Mouse (Mus musculus) kidney, adult 18-20 months (tissue): ENCODE data around the gene Cfap45.
A peak's percentile ranks its signal among the peaks of the same experiment; 100 is the strongest.

Experiments used
- DNase-seq: peaks from one replicate; pipeline ENCODE4 v3.0.0; 2021

Gene Cfap45

DNA sequence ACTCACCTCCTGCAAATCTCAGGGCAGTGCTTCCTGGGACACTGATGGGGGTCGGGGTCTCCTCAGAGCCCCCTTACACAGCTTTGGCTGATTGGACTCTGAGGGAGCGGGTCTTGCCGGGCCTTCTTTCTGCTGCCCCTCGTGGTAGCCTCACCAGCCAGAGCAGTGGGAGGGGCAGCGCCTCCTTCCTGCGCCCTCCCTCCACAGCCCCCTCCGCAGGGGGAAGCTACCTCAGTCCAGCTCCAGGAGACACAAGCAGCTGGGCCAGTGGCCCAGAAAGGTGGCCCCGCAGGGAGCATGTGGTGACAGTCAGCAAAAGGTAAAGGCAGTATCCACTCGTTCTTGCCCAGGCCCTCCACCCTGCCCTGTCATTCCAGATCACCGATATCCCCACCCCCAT is 23.2 kb upstream of the Cfap45 start:
- no peak for DNase-seq

- DNase-seq: peak; percentile 92
Observed at GRCm38 (mm10) chr1:172499765-172500441, 20.7 kb upstream of the Cfap45 start, which contains the start of gene Tagln2. Gene Tagln2, plus strand, starts transcription at chr1:172500047.

DNA sequence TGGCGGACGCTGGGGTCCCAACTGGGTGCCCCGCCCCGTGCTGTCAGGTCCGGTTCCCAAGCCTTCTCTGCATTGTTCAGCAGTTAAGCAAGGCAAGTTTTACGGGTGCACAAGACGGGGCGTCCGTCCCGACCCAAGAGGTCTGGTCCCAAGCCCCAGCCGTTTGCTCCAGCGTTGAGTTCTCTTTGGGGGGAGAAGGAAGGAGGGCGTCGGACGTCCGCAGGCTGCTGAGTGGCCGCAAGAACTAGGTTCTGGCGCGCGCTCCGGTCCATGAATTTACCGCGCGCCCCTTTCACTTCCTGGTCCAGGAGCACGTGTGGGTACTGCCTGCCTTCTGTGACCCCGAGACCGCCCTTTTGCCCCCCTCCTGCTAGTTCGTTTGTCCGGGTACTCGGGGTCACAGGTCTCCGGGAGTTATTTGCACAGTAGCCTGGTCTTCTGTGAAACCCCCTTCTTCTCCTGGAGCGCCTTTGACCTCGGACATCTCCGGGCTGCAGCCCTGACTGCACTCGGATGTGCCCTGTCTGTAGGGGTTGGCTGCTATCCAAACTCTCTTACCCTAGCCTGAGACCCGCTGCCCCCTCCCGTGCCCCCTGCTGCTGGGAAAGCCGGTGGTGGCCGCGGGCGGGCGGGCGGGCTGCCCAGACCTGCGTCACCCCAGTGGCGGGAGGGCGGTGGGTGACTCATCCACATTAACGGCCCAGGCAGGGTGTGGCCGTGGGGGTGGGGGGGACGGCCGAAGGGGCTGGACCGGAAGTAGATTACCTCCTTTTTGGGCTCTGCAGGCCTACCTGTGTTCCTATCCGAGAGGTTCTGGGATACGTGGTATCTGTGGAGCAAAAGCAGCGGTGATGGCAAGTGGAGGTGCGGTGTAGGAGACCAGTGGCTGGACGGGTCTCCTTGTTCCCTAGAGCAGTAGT is 19.9 kb upstream of the Cfap45 start:
- DNase-seq: peak; percentile 73

DNA sequence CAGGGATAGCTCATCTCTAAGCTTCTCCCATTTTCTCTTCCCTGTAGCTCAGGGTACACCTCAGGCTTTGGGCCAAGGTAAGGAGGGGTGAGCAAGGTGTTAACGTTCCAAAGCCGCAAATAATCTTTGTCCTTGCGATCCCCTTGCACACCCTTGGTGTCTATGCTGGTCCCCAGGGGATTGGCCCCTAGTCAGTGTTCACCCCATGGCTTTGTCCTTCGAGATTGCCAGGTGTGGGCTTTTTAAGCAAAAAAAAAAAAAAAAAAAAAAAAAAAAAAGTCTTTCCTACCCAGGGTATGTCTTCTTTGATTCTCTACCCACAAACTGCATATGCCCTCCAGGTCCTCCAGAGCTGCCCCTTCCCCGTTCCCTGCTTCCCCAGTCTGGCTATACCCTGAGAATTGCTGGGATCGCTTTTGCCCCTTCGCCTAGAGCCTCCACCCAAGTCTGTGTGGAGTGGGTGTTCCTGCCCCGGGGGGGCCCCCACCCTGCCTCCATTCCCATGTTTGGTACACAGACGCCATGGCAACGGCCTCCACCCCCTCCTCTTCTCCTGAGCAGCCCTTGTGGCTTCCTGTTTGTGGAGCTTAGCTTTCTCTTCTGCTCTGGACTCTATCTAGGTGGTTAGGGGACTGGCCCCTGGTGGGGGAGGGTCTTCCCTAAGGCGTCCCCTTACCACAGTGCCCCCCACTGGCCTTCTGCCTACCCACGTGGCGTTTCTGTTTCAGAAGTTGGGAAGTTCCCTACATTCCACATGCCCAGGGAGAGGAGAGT is 19.0 kb upstream of the Cfap45 start:
- peak; percentile 63 for DNase-seq

DNA sequence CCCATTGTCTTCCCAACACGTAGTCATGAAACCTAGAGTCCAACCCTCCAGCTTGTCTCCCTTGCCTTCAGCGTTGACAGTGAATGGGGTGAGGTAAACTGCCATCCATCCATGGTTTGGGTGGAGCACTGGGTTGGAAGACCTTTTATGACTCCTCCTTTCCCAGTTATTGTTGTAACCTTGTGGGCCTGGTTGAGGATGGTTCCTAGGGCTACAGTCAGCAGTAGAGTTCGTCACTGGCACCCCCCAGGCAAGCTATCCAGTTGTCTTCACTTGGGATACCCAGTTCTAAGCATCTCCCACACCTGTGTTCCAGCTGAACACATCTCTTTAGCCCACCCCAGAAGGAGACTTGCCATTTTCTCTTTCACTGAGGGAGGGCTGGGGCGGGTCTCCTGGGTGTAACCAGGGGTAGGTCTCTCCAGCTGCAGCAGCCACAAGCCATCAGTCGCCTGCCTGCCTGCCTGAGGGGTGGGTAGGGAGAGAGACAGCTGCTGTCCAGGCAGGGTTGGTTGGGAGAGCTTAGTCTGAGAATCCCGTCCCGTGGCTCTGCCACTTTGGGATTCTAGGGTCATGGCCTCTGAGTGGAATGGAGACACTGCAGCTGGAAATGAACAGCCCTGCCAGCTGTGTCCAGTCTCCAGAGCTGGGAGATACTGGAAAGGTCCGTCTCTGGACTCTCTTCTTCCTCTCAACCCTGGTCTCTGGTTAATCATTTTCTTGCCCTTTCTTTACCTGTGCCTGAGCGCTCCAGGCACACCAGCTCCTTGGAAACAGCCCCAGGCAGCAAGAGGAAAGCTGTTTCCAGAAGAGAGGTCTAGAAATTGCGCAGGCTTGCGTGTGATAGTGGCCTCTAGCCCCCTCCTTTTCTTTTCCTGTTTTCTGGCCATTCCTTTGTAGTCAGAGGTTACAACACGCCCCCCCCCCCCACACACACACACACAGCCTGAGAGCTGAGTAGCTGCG is 18.2 kb upstream of the Cfap45 start:
- peak; percentile 67 for DNase-seq

GRCm38 (mm10) chr1:172503111-172503997 is 17.2 kb upstream of the Cfap45 start:
- peak; percentile 54 for DNase-seq

DNA sequence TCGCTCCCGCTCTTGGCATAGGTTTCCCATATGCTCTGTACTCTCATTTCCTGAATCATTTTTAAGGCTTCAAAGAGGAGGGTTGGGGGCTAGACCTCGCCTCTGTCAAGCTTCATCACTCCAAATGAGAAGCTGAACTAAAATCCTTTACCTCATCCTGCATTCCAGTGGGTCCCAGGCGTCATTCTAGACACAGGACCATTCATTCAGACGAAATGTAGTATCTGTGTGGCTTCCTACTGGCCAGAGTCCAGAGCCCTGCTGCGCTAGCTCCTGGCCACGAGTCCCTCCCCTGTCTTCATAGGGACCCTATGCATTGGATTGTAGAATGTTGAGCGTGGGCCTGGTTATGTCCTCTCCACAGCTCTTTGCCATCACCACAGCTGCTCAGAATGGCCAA is 15.8 kb upstream of the Cfap45 start:
- no peak for DNase-seq

DNA sequence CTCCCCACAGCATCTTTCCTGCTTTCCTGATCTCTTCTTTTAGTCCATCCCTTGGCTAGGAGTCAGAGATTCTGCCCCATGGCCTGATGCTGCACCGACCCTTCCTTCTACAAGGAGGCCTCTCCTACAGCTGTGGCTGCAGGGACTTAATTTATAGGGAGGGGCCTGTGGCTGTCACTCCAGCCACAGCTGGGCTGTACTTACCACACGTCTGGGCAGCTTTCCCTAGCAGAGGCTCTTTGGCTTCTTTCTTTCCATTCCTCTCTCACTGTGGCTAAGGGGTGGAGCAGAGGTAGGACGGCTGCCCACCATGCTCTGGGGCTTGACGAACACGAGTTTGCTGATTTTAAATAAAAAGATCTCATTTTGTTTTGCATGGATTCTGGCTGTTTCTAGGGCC is 13.6 kb upstream of the Cfap45 start:
- DNase-seq: no peak

GRCm38 (mm10) chr1:172507701-172508100 is 12.9 kb upstream of the Cfap45 start:
- no peak for DNase-seq

GRCm38 (mm10) chr1:172508172-172508571 is 12.4 kb upstream of the Cfap45 start:
- no peak for DNase-seq

- no peak for DNase-seq
Observed at GRCm38 (mm10) chr1:172509235-172509634, 11.4 kb upstream of the Cfap45 start.

- no peak for DNase-seq
Observed at GRCm38 (mm10) chr1:172509983-172510382, 10.6 kb upstream of the Cfap45 start.

- DNase-seq: peak; percentile 57
Observed at GRCm38 (mm10) chr1:172510421-172510972, 10.1 kb upstream of the Cfap45 start.

GRCm38 (mm10) chr1:172512962-172513361 is 7.6 kb upstream of the Cfap45 start:
- peak; percentile 66 for DNase-seq

- no peak for DNase-seq
Observed at GRCm38 (mm10) chr1:172513525-172514212, 6.9 kb upstream of the Cfap45 start.

GRCm38 (mm10) chr1:172514213-172514529 is 6.4 kb upstream of the Cfap45 start:
- no peak for DNase-seq

DNA sequence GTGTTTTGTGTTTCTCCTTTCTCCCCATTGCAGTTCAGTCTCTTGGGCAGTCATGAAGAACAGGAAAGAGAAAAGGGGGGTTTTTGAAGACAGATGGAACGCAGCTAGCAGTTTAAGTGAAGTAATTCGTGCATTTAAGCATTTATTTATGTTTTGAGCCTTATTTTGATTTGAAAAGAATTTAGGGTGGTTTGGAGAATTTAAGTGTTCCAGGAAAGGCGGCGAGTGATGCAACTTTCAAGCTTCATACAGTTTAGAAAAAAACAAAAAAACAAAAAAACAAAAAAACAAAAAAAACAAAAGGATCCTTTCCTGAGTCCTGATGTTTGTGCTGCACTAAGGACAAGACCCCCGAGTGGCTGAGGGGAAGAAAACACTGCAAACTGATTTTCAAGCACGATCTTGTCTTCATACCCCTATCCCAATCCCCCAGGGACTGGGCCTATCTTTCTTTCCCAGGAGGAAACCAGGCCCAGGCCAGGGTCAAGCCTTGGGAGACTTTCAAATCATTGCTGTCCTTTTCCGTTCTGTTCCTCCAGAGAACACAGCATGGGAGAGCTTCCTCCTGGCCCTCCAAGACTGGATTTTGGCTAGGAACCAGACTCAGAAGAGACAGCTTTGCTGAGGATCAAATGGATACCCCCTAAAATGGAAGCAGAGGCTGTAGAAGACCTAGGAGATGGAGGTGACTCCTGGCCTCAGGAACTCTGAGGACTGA is 5.9 kb upstream of the Cfap45 start:
- no peak for DNase-seq

- DNase-seq: no peak
Observed at GRCm38 (mm10) chr1:172515396-172515795, 5.2 kb upstream of the Cfap45 start.

GRCm38 (mm10) chr1:172518013-172518412 is 2.6 kb upstream of the Cfap45 start:
- DNase-seq: no peak

- DNase-seq: no peak
Observed at GRCm38 (mm10) chr1:172519644-172520043, 957 bp upstream of the Cfap45 start.
